Mouse (Mus musculus) left cerebral cortex, postnatal 4 days (tissue): ENCODE data around the gene Cebpb. TPM values are rescaled to one million over a fixed set of nuclear protein-coding genes. Genes with fewer than 3 reads are reported as not detected.

Experiments
- DNase-seq: peaks from one replicate; pipeline ENCODE4 v3.0.0-alpha.2; 2022
- intact Hi-C: fragments of 180-260 bp; cut with DNase I; formaldehyde crosslinking; loops from one replicate; pipeline ENCODE4 v1.15.1; 2025
- microRNA-seq: library from miRNA; unstranded; fragments of <30 nt; microRNA quantifications from one replicate; pipeline ENCODE4 v1.2.0, GENCODE M21; 2022
- total RNA-seq, 2 experiments: library from RNA; stranded (reverse); gene quantifications; 2 replicates each; pipeline ENCODE4 v1.2.3; 2021

Cebpb gene
- total RNA-seq, 2 experiments from 2014 or later: 3.8 to 5.5 TPM

DNA sequence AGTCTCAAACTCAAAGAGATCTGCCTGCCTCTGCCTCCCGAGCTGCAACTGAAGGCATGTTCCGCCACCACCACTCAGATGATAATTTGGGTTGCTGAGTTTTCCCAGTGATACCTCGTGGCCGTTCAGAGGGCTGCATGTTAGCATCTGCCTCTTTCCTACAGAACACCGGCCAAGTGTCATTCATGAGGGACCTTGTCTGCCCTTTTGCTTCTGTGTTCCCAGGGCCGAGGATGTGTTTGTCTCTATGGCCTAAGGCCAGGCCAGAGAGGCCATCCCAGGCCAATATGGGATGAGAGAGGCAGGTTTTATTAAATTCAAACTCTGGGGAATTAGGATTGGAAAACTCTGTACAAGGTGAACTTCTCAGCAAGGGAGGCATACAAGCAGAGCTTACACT is 25.6 kb downstream of the Cebpb start:
- intact Hi-C loops: no loop called here
- DNase-seq: no peak

DNA sequence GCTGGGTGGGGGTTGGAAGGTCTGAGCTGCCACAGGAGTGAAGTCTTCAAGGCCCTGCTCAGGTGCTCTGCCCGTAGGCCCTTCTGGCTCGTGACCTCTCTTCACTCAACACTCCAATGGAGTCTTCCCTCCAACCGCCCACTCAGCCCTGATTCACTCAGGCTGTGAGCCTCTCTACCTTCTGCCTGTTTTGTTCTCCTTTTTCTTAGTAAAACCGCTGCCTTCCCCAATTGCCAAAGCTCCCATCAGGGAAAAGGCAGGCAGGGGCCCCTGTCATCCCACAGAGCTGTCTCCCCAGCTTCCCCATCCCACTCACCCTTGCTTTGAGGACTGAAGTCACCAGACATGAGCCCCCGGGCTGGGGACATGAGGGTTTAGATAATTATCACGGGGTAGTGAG is 26.3 kb downstream of the Cebpb start:
- intact Hi-C loops: no loop called here
- DNase-seq: no peak

DNA sequence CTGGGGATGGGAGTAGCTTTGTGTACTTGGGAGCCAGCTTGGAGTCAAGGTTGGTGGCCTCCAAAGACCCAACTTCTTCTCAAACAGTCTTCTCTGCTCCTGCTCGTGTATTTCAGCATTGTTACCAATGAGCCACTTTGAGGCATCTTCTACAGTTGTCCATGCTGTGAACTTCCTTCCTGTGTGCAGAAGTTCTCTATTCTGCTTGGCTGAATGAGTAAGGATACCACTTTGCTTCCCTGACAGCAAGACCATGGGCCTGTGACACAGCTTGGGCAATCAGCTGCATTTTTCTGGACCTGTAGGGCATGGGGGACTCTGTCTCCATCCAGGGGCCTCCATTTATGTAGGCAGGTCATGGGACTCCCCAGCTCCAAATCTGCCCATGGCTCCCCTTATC is 28.5 kb downstream of the Cebpb start:
- no peak for DNase-seq
- intact Hi-C loops: no loop called here

DNA sequence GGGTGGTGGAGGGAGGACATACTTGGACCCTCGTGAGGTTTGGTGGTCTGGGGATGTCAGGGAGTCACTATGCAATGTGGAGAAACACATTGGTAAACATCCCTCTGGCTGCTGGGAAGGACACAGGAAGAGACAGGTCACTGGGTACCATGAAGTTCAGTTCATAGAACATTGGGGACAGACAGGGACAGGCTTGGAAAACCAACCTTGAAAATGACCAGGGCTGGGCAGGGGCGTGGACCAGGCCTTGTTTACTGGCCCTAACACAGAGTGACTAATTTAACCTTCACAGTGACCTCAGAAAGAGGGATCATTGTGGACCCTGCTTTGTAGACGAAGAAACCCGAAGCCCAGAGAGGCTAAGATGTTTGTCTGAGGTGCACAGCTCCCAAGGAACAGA is 30.8 kb downstream of the Cebpb start:
- no peak for DNase-seq

DNA sequence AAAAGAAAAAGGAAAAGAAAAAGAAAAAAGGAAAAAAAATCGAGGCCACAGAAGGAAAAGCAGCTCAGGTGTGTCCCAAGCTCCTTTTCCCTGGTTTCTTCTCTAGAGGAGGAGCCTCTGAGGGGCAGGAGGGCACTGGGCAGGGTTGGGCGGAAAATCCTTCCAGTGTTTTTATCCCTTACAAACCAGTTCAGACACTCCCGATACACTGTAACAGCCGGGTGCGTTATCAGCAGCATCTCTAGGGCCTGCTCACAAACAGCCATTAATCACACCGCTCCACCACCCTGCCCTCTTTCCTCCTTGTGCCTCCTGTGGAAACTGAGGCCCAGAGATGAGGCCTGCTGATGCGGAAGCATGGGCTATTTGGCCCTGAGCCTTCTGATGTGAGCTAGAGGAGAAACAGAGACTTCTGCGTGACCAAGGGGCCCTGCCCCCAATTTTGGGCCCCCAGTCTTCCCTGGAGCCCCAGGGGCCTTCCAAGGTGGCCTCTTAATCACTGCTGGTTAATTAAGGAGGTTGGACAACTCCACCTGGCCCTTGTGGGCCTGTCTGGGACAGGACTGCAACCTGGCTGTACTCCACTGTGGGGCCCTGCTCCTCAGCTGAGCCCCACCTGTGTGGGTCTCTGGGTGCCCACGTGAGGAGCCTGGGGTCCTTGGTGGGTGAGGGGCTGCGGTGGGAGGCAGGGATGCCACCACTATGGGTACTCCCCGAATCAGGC is 32.6 kb downstream of the Cebpb start:
- intact Hi-C loops: no loop called here
- DNase-seq: no peak

More for the DNA sequence above, 30.8 kb downstream of the Cebpb start:
- intact Hi-C loops: no loop called here

DNA sequence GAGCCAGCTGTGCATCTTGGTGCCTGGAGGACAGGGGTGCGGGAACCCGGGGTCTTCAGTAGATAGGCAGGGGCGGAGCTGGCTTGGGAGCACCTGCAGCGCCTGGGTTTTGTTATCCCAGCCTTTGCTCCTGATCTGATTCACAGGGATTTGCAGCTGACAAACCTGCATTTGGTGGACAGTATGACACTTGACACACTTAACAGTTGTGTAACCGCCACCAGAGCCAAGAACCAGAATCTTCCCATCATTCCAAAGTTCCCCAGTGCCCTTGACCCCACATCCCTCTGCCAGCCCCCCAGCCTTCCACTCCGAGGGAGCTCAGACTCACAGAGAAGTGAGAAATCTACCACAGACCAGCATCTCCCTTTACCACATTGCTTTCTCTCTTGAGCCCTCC is 33.8 kb downstream of the Cebpb start:
- intact Hi-C loops: no loop called here

DNA sequence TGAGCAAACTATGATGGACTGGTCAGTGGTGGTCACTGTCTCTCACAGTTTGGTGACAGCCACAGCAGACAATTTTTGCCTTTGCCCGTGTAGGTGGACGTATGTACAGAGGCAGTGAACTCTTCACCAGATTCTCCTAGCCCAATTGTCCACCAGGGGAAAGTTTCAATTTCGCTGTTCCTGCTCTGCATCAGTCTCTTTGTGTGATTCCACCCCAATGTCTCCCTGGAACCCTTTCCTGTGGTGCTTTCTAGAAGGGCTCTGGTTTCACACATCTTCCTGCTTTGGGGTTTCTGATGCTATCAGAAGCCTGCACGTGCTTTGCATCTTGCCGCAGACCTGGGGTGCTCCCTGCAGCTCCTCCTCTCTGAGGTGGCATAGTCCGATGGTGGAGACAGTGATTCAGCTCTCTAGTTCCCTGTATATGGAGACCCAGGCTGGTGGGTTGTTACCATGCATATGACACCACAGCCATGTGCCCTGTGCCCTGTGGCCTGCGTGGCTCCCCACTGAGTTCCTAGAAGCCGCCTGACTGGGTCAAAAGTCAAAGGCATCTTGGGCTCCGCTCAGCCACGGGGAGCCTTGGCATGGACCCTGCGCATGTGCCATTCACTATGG is 35.0 kb downstream of the Cebpb start:
- intact Hi-C loops: no loop called here

More for the DNA sequence above, 33.8 kb downstream of the Cebpb start:
- DNase-seq: no peak

DNA sequence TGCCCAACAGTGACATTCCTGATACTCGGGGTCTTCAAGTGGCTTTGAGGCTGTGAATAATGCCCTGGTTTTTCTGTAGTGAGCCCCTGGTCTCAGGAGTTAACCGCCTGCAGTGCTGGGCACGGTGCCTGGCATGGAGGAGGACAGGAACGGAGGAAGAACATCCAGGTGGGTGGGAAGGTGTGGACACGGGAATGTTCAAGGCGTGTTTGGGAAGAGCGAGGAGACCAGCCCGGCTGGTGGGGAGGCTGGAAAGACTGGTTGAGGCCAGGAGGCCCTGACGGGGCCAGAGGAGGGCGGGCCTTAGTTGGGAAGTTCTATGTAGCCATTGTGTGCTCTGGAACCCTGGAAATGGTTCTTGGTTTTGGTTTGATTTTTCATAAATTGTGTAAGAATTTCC is 37.2 kb downstream of the Cebpb start:
- no peak for DNase-seq
- intact Hi-C loops: no loop called here

More for the DNA sequence above, 35.0 kb downstream of the Cebpb start:
- DNase-seq: no peak

DNA sequence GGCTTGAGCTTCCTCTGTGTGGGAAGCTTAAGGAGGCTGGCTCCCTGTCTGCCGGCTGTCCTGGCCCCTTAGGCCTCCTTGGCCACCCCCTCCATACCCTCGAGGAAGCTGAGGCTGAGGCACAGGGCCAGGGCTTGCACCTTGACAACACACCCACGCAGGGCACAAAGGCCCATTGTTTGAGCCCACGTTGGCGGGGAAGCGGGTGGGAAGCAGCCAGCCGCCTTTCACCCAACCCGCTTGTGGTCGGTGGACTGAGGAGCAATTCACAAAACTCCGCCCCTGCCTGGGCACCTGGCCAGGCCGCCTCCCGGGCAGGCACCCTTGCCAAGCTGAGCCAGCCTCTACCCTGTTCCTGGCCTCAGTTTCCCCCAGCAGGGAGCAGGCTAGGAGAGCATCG is 38.4 kb downstream of the Cebpb start:
- intact Hi-C loops: no loop called here
- DNase-seq: peak; percentile 71

DNA sequence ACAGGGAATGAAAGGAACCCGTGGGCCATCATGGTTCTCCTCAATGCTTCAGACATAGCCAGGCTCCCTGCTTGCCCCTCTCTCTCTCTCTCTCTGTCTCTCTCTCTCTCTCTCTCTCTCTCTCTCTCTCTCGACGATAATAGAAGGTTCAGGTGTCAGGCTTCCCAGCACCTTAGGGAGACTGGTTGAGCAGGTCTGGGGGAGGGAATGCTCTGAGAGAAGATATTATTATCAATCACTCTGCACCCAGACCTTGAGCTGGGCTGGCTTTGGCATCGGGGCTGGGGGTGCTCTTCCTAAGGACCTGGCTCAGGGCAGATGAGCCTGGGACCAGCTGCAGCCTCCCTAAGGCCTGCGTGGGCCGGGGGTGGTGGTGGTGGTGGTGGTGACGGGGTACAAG is 41.3 kb downstream of the Cebpb start:
- intact Hi-C loops: no loop called here

DNA sequence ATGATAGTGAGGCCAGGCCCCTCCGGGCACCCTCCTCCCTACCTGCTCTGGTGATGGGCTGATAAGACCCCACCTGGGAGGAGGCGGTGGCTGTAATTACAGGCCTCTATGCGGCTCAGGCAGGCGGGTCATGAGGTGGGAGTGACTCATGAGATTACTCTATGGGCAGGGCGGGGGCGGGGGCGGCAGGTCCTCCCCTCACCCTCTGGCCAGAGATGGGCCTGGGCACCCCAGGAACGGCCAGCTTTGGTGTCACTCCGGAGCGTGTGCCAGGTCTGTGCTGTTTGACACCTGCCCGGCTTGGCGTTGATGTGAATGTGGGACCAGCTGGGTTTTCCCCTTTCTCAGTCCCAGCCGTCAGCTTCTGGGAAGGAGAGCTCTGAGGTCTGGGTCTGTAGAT is 42.4 kb downstream of the Cebpb start:
- DNase-seq: peak; percentile 54
- intact Hi-C loops: no loop called here

More for the DNA sequence above, 41.3 kb downstream of the Cebpb start:
- no peak for DNase-seq

DNA sequence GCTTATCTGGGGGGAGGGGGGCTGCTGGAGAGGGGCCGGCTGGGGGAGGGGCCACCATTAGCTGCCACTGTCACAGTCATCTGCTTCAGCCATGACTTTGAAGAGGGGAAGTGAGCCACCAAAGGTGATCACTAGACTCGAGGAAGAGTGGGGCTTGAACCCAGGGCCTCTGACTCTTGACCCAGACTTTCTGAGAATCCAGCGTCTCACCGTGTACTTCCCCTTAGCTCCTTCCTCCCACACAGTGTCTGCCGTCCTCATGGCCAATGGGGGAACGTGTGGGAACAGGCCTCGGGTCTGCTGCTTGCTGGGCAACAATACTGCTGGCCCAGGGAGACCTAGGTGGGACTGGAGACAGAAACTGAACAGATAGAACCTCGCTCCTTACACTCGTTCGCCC is 46.1 kb downstream of the Cebpb start:
- no peak for DNase-seq
- intact Hi-C loops: no loop called here

DNA sequence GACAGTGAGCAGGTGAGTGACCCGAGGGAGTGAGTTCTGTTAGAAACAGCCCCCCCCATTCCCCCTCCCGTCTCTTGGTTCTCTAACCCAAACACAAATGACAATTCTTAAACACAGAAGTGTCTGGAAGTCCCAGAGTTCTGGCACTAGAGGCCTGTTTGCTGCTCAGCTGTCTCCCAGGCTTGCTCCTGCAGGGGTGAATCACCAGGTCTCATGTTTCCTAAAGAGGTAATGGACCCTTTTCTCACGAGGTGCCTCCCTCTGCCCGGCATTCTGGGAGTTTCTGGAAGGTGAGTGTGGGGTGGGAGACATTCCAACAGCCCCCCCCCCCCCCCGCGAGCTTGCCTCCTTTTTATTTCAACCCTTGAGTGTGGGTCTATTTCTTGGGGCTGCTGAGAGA is 50.3 kb downstream of the Cebpb start:
- DNase-seq: no peak
- intact Hi-C loops: no loop called here

Small RNA genes lying within 50 kb of the gene (microRNA-seq; reads per million reads assigned to microRNA genes)
- not detected for gene Gm22355

Other genes with a start within 250 kb of the Cebpb start
- gene Rnf114, start 196.3 kb upstream of the Cebpb start, total RNA-seq: 10 to 100 TPM; 36.6 to 40.0 TPM
- gene Spata2, start 196.0 kb upstream of the Cebpb start, total RNA-seq: 10 to 100 TPM; 53.5 to 58.1 TPM
- gene Snai1, start 150.7 kb upstream of the Cebpb start, total RNA-seq: 1 to 10 TPM; 1.1 to 1.3 TPM
- gene Ube2v1, start 56.8 kb upstream of the Cebpb start, total RNA-seq: 100 to 1,000 TPM; 217 TPM
- gene Gm20431, start 27.4 kb upstream of the Cebpb start, total RNA-seq: 10 to 100 TPM; 30.8 to 32.7 TPM
- gene Tmem189, start 907 bp downstream of the Cebpb start, total RNA-seq: 10 to 100 TPM; 37.6 to 39.2 TPM
- 10 to 100 TPM; 66.8 to 68.7 TPM for gene Ptpn1, start 243.1 kb downstream of the Cebpb start, total RNA-seq